Mouse (Mus musculus): ENCODE measurements at regions not wholly inside any gene's neighbourhood (a gene's known extent, or its start where the extent isn't known, plus 50 kb on each side); places are given as distances from the start of the nearest gene placed in this dataset.
"Not testable (repeated sequence)": the region's sequence is repeated elsewhere in the genome, so short reads cannot be mapped to it uniquely, and the experiment has no call there.

GRCm38 (mm10) chr16:76521142-76521541, 147.5 kb upstream of the Nrip1 start:
- no peak for DNase-seq (ENCODE audit: low read depth, low spot score)

- DNase-seq (ENCODE audit: low read depth, low spot score): no peak
Observed at GRCm38 (mm10) chr16:76520643-76520993, 147.0 kb upstream of the Nrip1 start.

GRCm38 (mm10) chr16:76519911-76520642, 146.4 kb upstream of the Nrip1 start:
- no peak for DNase-seq (ENCODE audit: low read depth, low spot score)

- DNase-seq (ENCODE audit: low read depth, low spot score): no peak
Observed at GRCm38 (mm10) chr16:76510861-76511260, 137.2 kb upstream of the Nrip1 start.

- DNase-seq (ENCODE audit: low read depth, low spot score): no peak
Observed at GRCm38 (mm10) chr16:76509109-76509650, 135.6 kb upstream of the Nrip1 start.

GRCm38 (mm10) chr16:76507191-76507746, 133.6 kb upstream of the Nrip1 start:
- DNase-seq (ENCODE audit: low read depth, low spot score): no peak

GRCm38 (mm10) chr16:76506240-76506639, 132.6 kb upstream of the Nrip1 start:
- no peak for DNase-seq (ENCODE audit: low read depth, low spot score)

GRCm38 (mm10) chr16:76499686-76500400, 126.2 kb upstream of the Nrip1 start:
- DNase-seq (ENCODE audit: low read depth, low spot score): no peak

GRCm38 (mm10) chr16:76498233-76498632, 124.6 kb upstream of the Nrip1 start:
- DNase-seq (ENCODE audit: low read depth, low spot score): no peak

- no peak for DNase-seq (ENCODE audit: low read depth, low spot score)
Observed at GRCm38 (mm10) chr16:76497041-76497808, 123.6 kb upstream of the Nrip1 start.

GRCm38 (mm10) chr16:76483419-76483818, 109.8 kb upstream of the Nrip1 start:
- DNase-seq (ENCODE audit: low read depth, low spot score): no peak

- DNase-seq (ENCODE audit: low read depth, low spot score): no peak
Observed at GRCm38 (mm10) chr16:76481966-76482365, 108.3 kb upstream of the Nrip1 start.

- no peak for DNase-seq (ENCODE audit: low read depth, low spot score)
Observed at GRCm38 (mm10) chr16:76477474-76477873, 103.8 kb upstream of the Nrip1 start.

- DNase-seq (ENCODE audit: low read depth, low spot score): no peak
Observed at GRCm38 (mm10) chr16:76474481-76474880, 100.9 kb upstream of the Nrip1 start.

GRCm38 (mm10) chr16:76472386-76472785, 98.8 kb upstream of the Nrip1 start:
- no peak for DNase-seq (ENCODE audit: low read depth, low spot score)

GRCm38 (mm10) chr16:76471081-76471480, 97.5 kb upstream of the Nrip1 start:
- DNase-seq (ENCODE audit: low read depth, low spot score): no peak

- no peak for DNase-seq (ENCODE audit: low read depth, low spot score)
Observed at GRCm38 (mm10) chr16:76459521-76459920, 85.9 kb upstream of the Nrip1 start.

GRCm38 (mm10) chr16:76456300-76456599, 82.6 kb upstream of the Nrip1 start:
- DNase-seq (ENCODE audit: low read depth, low spot score): not testable (repeated sequence)

- no peak for DNase-seq (ENCODE audit: low read depth, low spot score)
Observed at GRCm38 (mm10) chr16:76455499-76456299, 82.1 kb upstream of the Nrip1 start.

GRCm38 (mm10) chr16:76454741-76455465, 81.3 kb upstream of the Nrip1 start:
- DNase-seq (ENCODE audit: low read depth, low spot score): no peak

All from WW6 (cell line).